Mouse (Mus musculus) gastrocnemius, postnatal 14 days (tissue): Measurements from ENCODE around the gene Shc3. TPM values are rescaled to one million over a fixed set of nuclear protein-coding genes. Genes with fewer than 3 reads are reported as not detected.

Experiments
- DNase-seq: peaks from one replicate; pipeline ENCODE4 v3.0.0; 2021; ENCODE audit warnings: mixed read lengths
- intact Hi-C: fragments of 180-260 bp; cut with DNase I; formaldehyde crosslinking; loops from one replicate; pipeline ENCODE4 v1.15.1; 2025; ENCODE audit warnings: low total_unique reads
- long read RNA-seq, 2 experiments: library from polyadenylated mRNA; stranded (forward); transcript quantifications; one replicate each; pipeline ENCODE4 v2.0.0; 2021
- total RNA-seq, 2 experiments: library from RNA; stranded (reverse); gene quantifications; 2 replicates each; pipeline ENCODE4 v1.2.3; 2021

Shc3 gene
- 1 to 10 TPM; 1.4 to 2.2 TPM for total RNA-seq
- long read RNA-seq, experiment 1, result 0 reads
- long read RNA-seq, experiment 2, partial matches to known transcripts, result 1 of 2 reads
- long read RNA-seq, experiment 2, other reads (novel, unspliced or antisense), result 1 of 2 reads

DNA sequence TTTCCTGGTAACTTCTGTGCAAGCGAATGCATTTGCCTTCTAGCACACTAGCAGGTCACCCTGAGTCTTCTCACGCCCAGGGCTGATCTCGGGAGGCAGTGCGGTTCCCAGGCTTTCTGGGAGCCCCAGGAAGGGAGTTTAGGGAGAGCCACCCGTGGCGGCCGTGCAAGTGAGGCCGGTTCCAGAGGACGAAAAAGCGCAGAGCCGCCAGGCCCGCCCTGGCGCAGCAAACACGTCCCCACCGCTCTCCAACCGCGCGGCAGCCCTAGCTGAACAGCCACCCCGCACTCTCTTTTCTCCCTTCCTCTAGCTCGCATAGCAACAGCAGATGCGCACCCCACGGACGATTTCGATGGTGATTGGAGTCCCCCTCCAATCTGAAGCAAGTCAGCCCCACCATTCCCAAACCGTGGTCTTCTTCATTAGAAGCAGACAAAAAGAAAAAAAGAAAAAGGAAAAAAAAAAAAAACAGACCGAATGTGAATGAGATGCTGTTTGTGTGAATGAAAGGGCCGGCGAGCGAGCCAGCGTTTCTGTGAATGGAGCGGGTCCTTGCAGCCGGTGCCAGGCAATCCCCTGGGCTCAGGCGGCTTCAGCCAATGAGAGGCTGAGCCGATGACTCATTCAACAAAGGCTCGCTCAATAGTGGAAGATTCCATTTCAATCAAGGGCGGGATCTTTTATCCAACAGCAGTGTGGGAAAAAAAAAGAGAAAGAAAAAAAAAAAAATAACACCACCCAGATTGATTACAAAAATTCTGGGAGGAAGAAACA lies at the start of gene Shc3:
Shc3 (minus strand) TSS at position 509 of the 774 bp plus-strand sequence.
- intact Hi-C loops, result no loop called here
- peak; percentile 70 for DNase-seq

GRCm38 (mm10) chr13:51618602-51619001 lies 49.4 kb upstream of the Shc3 start:
- intact Hi-C loops, result no loop called here
- no peak for DNase-seq

- intact Hi-C loops, result no loop called here
- peak; percentile 36 for DNase-seq
These were observed 48.6 kb upstream of the Shc3 start for GRCm38 (mm10) chr13:51617861-51618260.

- no peak for DNase-seq
- intact Hi-C loops, result no loop called here
These were observed 48.1 kb upstream of the Shc3 start for GRCm38 (mm10) chr13:51617306-51617705.

DNA sequence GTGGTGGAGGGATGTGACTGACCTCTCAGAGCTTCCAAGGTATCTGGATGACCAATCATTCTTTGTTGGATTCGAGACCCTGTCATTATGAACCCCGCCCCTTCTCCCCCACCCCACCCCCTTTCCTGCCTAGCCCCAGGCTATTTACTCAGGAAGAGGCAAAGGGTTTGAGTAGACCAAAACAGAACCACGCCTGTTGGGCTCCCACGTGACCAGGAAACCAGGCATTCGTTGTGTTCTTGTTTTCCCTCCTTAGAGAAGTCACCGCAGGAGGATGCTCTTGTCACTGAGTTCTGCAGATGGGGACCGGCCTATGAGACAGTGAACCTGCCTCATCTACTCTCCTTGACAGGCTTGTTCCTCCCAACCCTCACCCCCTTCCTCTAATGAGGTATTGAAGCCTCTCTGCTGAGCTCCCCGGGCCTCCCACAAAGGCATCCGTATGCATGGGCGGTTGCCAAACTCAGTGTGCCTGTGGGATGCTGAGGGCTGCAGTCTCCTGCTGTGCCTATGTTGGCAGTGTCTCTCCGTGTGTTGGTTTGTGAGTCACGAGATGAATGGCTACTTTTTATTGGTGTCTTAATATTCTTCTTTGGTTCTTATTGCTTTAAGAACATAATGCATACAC lies 47.3 kb upstream of the Shc3 start:
- intact Hi-C loops, result no loop called here
- no peak for DNase-seq

- intact Hi-C loops, result no loop called here
- DNase-seq, result no peak
These were observed 46.6 kb upstream of the Shc3 start for GRCm38 (mm10) chr13:51615815-51616214.

- intact Hi-C loops, result no loop called here
- no peak for DNase-seq
These were observed 42.3 kb upstream of the Shc3 start for GRCm38 (mm10) chr13:51611500-51611899.

GRCm38 (mm10) chr13:51611060-51611459 lies 41.8 kb upstream of the Shc3 start:
- intact Hi-C loops, result no loop called here
- no peak for DNase-seq

DNA sequence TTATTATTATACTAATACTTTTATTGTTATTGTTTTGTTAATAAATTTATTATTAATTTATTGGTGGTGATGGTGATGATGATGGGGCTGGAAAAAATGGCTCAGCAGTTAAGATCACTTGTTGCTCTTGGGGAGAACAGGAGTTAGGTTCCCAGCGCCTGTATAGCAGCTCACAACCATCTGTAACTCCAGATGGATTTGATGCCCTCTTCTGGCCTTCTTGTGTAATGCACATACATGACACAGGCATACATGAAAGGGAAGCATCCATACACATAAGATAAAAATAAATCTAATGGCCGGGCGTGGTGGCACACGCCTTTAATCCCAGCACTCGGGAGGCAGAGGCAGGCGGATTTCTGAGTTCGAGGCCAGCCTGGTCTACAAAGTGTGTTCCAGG lies 40.0 kb upstream of the Shc3 start:
- intact Hi-C loops, result no loop called here
- DNase-seq, result no peak

DNA sequence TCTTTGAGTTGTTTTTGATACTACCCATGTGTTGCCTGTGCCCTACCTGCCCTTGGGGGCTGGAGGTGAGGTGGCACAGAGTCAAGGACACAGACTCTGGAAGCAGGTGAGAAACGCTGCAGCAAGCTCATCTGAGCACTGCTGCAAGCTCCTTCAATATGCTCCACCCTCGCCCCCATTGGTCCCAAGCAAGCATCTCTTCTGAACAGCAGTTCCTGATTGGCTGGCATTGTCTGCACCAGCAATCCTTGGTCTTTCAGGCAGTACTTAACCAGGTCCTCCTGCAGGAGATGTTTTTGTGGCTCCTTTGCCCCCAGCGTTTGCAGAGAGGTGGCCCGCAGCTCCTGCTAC lies 34.6 kb upstream of the Shc3 start:
- intact Hi-C loops, result no loop called here
- no peak for DNase-seq

DNA sequence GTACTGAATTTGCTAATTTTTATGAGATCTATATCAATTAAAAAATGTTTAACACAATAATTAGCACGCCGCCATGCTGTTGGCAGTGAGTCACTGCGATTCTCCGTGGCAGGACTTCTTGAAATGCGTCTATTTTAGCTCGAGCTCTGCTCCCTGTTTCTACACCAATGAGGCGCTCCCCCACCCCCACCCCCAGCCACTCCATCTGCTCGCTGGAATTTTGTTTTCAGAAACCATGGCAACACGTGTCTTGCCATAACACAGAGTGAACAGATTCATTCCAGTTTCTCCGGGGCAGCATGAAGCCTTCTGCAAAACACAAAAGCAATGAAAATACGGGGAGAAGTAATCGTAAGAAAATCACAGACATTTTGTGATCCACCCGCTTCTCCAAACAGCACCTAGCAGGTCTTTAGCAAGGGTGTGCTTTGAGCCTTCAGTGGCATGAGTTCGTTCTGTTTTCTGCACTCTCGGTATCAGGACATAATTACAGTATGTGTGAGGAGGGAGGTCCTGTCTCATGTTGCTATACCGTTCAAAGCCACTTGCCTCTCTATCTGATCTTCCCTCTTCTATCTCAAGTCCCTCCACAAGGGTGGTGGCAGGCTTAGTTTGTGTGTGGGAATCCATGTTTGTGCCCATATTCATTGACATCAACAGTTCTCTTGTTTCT lies 34.1 kb upstream of the Shc3 start:
- DNase-seq, result no peak
- intact Hi-C loops, result no loop called here

GRCm38 (mm10) chr13:51602764-51603163 lies 33.5 kb upstream of the Shc3 start:
- intact Hi-C loops, result no loop called here
- DNase-seq, result no peak

GRCm38 (mm10) chr13:51600169-51600568 lies 30.9 kb upstream of the Shc3 start:
- no peak for DNase-seq

GRCm38 (mm10) chr13:51598063-51598462 lies 28.8 kb upstream of the Shc3 start:
- intact Hi-C loops, result no loop called here
- no peak for DNase-seq

More at GRCm38 (mm10) chr13:51600169-51600568, 30.9 kb upstream of the Shc3 start:
- intact Hi-C loops, result no loop called here

- no peak for DNase-seq
- intact Hi-C loops, result no loop called here
These were observed 26.2 kb upstream of the Shc3 start for GRCm38 (mm10) chr13:51595404-51595803.

- DNase-seq, result no peak
- intact Hi-C loops, result no loop called here
These were observed 25.6 kb upstream of the Shc3 start for GRCm38 (mm10) chr13:51594656-51595311.

DNA sequence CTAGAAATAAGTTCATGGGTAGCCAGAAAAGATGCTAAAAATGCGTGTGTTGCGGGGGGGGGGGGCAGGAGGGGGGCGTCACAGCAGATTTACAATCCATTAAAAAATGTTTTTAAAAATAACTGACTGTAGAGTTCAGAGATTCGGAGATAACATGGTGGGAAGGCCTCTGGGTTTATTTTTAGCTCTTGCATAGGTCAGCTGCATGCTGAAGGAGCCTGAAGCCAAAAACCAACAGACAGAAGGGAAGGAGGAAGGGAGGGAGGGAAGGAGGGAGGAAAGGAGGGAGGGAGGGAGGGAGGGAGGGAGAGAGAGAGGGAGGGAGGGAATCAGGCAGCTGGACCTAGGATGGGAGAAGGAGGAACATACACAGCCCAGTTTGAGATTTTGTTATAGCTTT lies 18.8 kb upstream of the Shc3 start:
- intact Hi-C loops, result no loop called here
- DNase-seq, result no peak

DNA sequence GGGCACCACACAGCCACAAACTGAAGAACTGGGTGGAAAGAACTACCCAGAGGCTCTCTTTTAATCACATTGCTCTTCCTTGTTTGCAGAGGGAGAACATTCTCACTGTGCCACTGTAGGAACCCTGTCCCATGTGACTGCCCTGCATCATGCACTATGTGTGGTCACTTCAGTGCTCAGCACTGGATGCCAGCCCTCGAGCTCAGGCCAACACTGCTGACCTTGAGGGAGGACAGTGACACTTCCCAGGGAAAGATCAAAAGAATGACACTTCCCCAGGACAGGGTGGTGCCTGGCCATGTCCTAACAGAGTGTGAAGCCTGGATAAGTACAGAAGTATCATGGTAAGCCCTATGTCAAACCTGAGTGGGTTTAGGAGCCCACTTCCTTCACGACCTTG lies 13.0 kb upstream of the Shc3 start:
- intact Hi-C loops, result no loop called here
- no peak for DNase-seq

- intact Hi-C loops, result no loop called here
- no peak for DNase-seq
These were observed 11.2 kb upstream of the Shc3 start for GRCm38 (mm10) chr13:51580263-51581044.
